Mouse (Mus musculus) heart, embryonic 13.5 days (tissue): ENCODE measurements at regions not wholly inside any gene's neighbourhood (a gene's known extent, or its start where the extent isn't known, plus 50 kb on each side); places are given as distances from the start of the nearest gene placed in this dataset.

Experiments
- ATAC-seq: fragments of 200-750 bp; cut with Nextera tagmentation; 2 replicates; pipeline ENCODE4 v1.8.0; 2017; ENCODE audit warnings: moderate TSS enrichment; ENCODE audit not compliant: insufficient number of reproducible peaks, low FRiP score, low TSS enrichment; ENCODE audit errors: extremely low read depth
- H3K27ac ChIP-seq: fragments of 300-500 bp; sonication (generic); replicated peaks from 2 replicates; pipeline ENCODE4 v1.5.1; 2015; ENCODE audit warnings: moderate library complexity, mild to moderate bottlenecking, inconsistent platforms
- H3K27me3 ChIP-seq: fragments of 300-500 bp; sonication (generic); replicated peaks from 2 replicates; pipeline ENCODE4 v1.6.1; 2015; ENCODE audit warnings: mild to moderate bottlenecking, inconsistent platforms
- H3K36me3 ChIP-seq: fragments of 300-500 bp; sonication (generic); 2 replicates; pipeline ENCODE4 v1.6.1; 2015; ENCODE audit warnings: mild to moderate bottlenecking, inconsistent platforms
- H3K4me1 ChIP-seq: fragments of 300-500 bp; sonication (generic); 2 replicates; pipeline ENCODE4 v1.6.1; 2015; ENCODE audit warnings: inconsistent platforms
- H3K4me2 ChIP-seq: fragments of 300-500 bp; sonication (generic); 2 replicates; pipeline ENCODE4 v1.6.1; 2015; ENCODE audit warnings: inconsistent platforms, mild to moderate bottlenecking, moderate library complexity
- H3K4me3 ChIP-seq: fragments of 300-500 bp; sonication (generic); 2 replicates; pipeline ENCODE4 v1.5.1; 2015; ENCODE audit warnings: moderate library complexity, mild to moderate bottlenecking, inconsistent platforms
- H3K9ac ChIP-seq: fragments of 300-500 bp; sonication (generic); 2 replicates; pipeline ENCODE4 v1.6.1; 2015; ENCODE audit warnings: inconsistent platforms, mild to moderate bottlenecking, moderate library complexity
- H3K9me3 ChIP-seq: fragments of 300-500 bp; sonication (generic); 2 replicates; pipeline ENCODE4 v1.6.1; 2016; ENCODE audit warnings: inconsistent platforms
- WGBS: fragments of 180-500 bp; shearing (Covaris S2); methylation state at CpG from one replicate; pipeline ENCODE4 v1.1.7; 2015; ENCODE audit warnings: mixed read lengths; 5-methylcytosine and 5-hydroxymethylcytosine counted together

DNA sequence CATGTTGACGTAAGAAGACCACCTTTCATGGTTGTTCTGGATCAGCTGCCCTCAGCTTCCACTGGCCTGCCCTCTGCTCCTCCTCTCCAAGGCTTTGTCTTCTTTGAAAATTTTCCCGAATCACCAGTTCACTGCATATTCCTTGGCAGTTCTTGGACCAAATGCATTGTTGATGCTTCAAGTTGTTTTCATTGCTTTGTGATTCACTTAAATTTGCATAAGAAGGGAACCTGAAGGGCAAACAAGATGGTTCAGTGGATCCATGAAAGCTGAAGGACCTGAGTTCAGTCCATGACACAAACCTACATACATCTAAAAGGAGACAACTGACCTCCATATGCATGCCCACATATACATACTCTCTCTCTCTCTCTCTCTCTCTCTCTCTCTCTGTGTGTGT lies 69.4 kb upstream of the Mpped2 start:
- no peak for ATAC-seq
- Histone ChIP-seq H3K4me1 (no peaks in the 10 kb centered on the region), H3K9ac (no peak overlapping the region), H3K4me3 (no peak overlapping the region), H3K27ac (no peak overlapping the region), H3K36me3 (no peaks in the 10 kb centered on the region), H3K4me2 (no peak overlapping the region), H3K9me3 (no peaks in the 10 kb centered on the region), H3K27me3 (no peaks in the 10 kb centered on the region)
- WGBS, result 88% methylated on average over 2 of the region's 2 CpGs

- H3K36me3 ChIP-seq, result no peaks in the 10 kb centered on the region
- H3K27ac ChIP-seq, result no peak overlapping the region
- WGBS, result 60% methylated on average over 8 of the region's 8 CpGs
- H3K4me3 ChIP-seq, result no peak overlapping the region
- H3K9ac ChIP-seq, result no peak overlapping the region
- ATAC-seq, result no peak
- no peak overlapping the region for H3K4me2 ChIP-seq
- no peaks in the 10 kb centered on the region; the same call in 1 of the 2 replicates for H3K4me1 ChIP-seq
- H3K27me3 ChIP-seq, result no peaks in the 10 kb centered on the region
- no peaks in the 10 kb centered on the region for H3K9me3 ChIP-seq
These were observed 61.1 kb upstream of the Mpped2 start for GRCm38 (mm10) chr2:106631986-106632385.
